Mouse (Mus musculus) embryonic facial prominence, embryonic 11.5 days (tissue): ENCODE results near the gene Tmed2. TPM values are rescaled to one million over a fixed set of nuclear protein-coding genes. Genes with fewer than 3 reads are reported as not detected.
"Not testable (repeated sequence)": the region's sequence is repeated elsewhere in the genome, so short reads cannot be mapped to it uniquely, and the experiment has no call there.

Experiments used
- ATAC-seq: fragments of 200-750 bp; cut with Nextera tagmentation; replicated peaks from 2 replicates; pipeline ENCODE4 v1.8.0; 2017; ENCODE audit warnings: low read depth; ENCODE audit not compliant: insufficient number of reproducible peaks, low FRiP score, low TSS enrichment
- DNase-seq: peaks from one replicate; pipeline ENCODE4 v3.0.0-alpha.2; 2015; ENCODE audit warnings: low spot score
- H3K27ac ChIP-seq: fragments of 300-500 bp; sonication (generic); replicated peaks from 2 replicates; pipeline ENCODE4 v1.5.1; 2014; ENCODE audit warnings: mild to moderate bottlenecking, low read depth, low read length, control low read depth
- H3K27me3 ChIP-seq: fragments of 300-500 bp; sonication (generic); 2 replicates; pipeline ENCODE4 v1.6.1; 2014; ENCODE audit warnings: mild to moderate bottlenecking, low read length, moderate library complexity, mixed read lengths; ENCODE audit not compliant: control insufficient read depth, insufficient read depth
- H3K36me3 ChIP-seq: fragments of 300-500 bp; sonication (generic); replicated peaks from 2 replicates; pipeline ENCODE4 v1.6.1; 2014; ENCODE audit warnings: low read depth, mild to moderate bottlenecking, low read length, moderate library complexity, mixed read lengths; ENCODE audit not compliant: control insufficient read depth, insufficient read depth
- H3K4me1 ChIP-seq: fragments of 300-500 bp; sonication (generic); 2 replicates; pipeline ENCODE4 v1.6.1; 2014; ENCODE audit warnings: low read length, mixed read lengths; ENCODE audit not compliant: control insufficient read depth, insufficient read depth
- H3K4me2 ChIP-seq: fragments of 300-500 bp; sonication (generic); 2 replicates; pipeline ENCODE4 v1.6.1; 2014; ENCODE audit warnings: low read depth, mild to moderate bottlenecking, control low read depth, low read length, moderate library complexity
- H3K4me3 ChIP-seq: fragments of 300-500 bp; sonication (generic); 2 replicates; pipeline ENCODE4 v1.5.1; 2014; ENCODE audit warnings: low read depth, low read length, control low read depth
- H3K9ac ChIP-seq: fragments of 300-500 bp; sonication (generic); replicated peaks from 2 replicates; pipeline ENCODE4 v1.6.1; 2014; ENCODE audit warnings: mild to moderate bottlenecking, control low read depth, low read length
- H3K9me3 ChIP-seq: fragments of 300-500 bp; sonication (generic); replicated peaks from 2 replicates; pipeline ENCODE4 v1.6.1; 2016; ENCODE audit warnings: mild to moderate bottlenecking, low read length, inconsistent platforms, mixed read lengths; ENCODE audit not compliant: control insufficient read depth
- WGBS: fragments of 180-500 bp; shearing (Covaris S2); extraction: QIAGEN DNeasy Blood & Tissue Kit; methylation state at CpG from one replicate; pipeline ENCODE4 v1.1.7; 2014; 5-methylcytosine and 5-hydroxymethylcytosine counted together
- polyA plus RNA-seq: library from polyadenylated mRNA; unstranded; fragments of >200 nt; fragmentation: Nextera tagmentation; extraction: Ambion mirVana; gene quantifications from 2 replicates; pipeline ENCODE4 v1.2.1, GENCODE M21; 2014

Gene Tmed2
- polyA plus RNA-seq, 1 experiment from 2014 or later = 564 TPM

DNA sequence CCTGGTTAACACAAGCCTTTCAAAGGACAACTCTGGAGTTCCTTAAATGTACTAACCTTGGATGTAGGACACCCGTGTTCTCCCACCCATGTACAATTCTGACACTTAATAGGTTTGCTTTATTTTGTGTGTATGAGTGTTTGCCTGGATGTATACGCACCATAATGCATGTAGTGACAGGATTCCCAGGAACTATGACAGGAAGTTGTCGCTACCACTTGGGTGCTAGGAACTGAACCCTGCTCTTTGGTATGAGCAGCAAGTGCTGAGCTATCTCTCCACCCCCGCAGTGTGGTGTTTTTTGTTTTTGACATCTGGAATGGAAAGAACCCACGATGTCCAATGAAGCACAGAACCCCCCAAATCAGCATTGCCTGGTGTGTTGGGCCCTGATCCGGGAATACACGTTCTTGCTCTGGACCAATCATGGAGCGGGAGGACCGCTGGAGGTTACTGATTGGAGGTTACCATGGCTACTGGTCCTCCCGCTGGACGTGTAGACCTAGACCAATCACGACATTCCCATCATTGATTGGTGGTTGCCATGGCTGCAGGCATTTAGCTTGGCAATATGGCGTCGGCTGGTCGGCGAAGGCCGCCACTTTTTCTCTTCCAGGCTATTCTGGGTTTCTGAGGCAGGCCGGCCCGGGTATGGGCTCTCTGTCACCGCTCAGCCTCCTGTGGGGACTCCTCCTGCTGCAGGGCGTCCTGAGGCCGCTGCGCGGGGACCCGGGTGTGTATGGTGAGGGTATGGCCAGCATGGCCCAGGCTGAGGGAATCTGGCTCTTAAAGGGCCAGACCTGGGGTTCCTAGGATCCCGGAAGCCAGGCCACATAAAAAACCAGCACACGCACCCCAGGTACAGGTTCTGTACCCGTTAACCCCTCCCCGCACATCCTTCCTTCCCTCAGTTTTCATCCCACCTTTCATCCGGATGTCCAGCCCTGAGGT, 58.0 kb downstream of the Tmed2 start:
- Histone ChIP-seq H3K27me3 (no peaks in the 10 kb centered on the region), H3K4me3 (peak overlapping the region; percentile 71), H3K4me1 (no peaks in the 10 kb centered on the region), H3K9me3 (no peaks in the 10 kb centered on the region), H3K9ac (peak overlapping the region; percentile 71), H3K4me2 (peak overlapping the region; percentile 83), H3K36me3 (peaks cover 6% of the 10 kb centered on the region), H3K27ac (no peak overlapping the region)
- DNase-seq (peak; percentile 98), ATAC-seq (peak; percentile 99)
- WGBS = 6% methylated on average over 30 of the region's 30 CpGs

DNA sequence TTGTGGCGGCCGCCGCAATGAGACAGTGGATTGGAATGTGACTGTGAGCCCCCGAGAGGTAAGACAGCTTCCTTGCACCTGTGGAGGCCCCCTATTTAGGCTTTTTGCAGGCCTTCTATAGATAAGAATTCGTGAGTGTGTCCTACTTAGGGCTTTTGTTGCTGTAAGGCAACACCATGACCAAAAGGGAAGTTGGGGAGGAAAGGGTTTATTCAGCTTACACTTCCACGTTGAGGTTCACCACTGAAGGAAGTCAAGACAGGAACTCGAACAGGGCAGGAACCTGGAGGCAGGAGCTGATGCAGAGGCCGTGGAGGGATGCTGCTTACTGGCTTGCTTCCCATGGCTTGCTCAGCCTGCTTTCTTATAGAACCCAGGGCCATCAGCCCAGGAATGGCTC, 59.2 kb downstream of the Tmed2 start:
- not testable (repeated sequence) for H3K9ac ChIP-seq, H3K9me3 ChIP-seq, H3K36me3 ChIP-seq, ATAC-seq, H3K27me3 ChIP-seq, DNase-seq, H3K27ac ChIP-seq, H3K4me2 ChIP-seq, H3K4me1 ChIP-seq, H3K4me3 ChIP-seq
- WGBS = 63% methylated on average over 8 of the region's 8 CpGs

Other genes starting within 250 kb of the Tmed2 start
- gene Mphosph9, start 212.7 kb upstream of the Tmed2 start, polyA plus RNA-seq = 14.7 and 17.4 TPM in 2 replicates
- 14.7 and 15.8 TPM in 2 replicates for gene 2810006K23Rik, start 212.6 kb upstream of the Tmed2 start, polyA plus RNA-seq
- 189 and 410 TPM in 2 replicates for gene Cdk2ap1, start 177.6 kb upstream of the Tmed2 start, polyA plus RNA-seq
- 74.5 and 75.1 TPM in 2 replicates for gene Sbno1, start 114.7 kb upstream of the Tmed2 start, polyA plus RNA-seq
- 75.3 and 102 TPM in 2 replicates for gene Kmt5a, start 100.8 kb upstream of the Tmed2 start, polyA plus RNA-seq
- gene Rilpl2, start 62.3 kb upstream of the Tmed2 start, polyA plus RNA-seq = 28.0 and 28.2 TPM in 2 replicates
- gene Snrnp35, start 57.6 kb upstream of the Tmed2 start, polyA plus RNA-seq = 12.3 and 13.9 TPM in 2 replicates
- gene Rilpl1, start 9.3 kb upstream of the Tmed2 start, polyA plus RNA-seq = 26.2 and 29.7 TPM in 2 replicates
- 12.1 and 12.6 TPM in 2 replicates for gene Ddx55, start 12.2 kb downstream of the Tmed2 start, polyA plus RNA-seq
- gene Eif2b1, start 38.4 kb downstream of the Tmed2 start, polyA plus RNA-seq = 92.2 and 95.1 TPM in 2 replicates
- 81.5 and 90.1 TPM in 2 replicates for gene Gtf2h3, start 38.4 kb downstream of the Tmed2 start, polyA plus RNA-seq
- gene Atp6v0a2, start 87.9 kb downstream of the Tmed2 start, polyA plus RNA-seq = 40.0 and 40.4 TPM in 2 replicates
- 0.01 TPM in 1 of 2 replicates, not detected in the other for gene Dnah10, start 184.4 kb downstream of the Tmed2 start, polyA plus RNA-seq